Mouse (Mus musculus): ENCODE results near the gene Nploc4. TPM values are rescaled to one million over a fixed set of nuclear protein-coding genes. Genes with fewer than 3 reads are reported as not detected.

The Nploc4 gene
- total RNA-seq (2014; rRNA removed; ENCODE audit: low replicate concordance) = 59.0 and 66.0 TPM in 2 replicates
- polyA plus RNA-seq (2015; fragmentation: Nextera tagmentation; extraction: Ambion mirVana) = 17.6 and 20.5 TPM in 2 replicates

DNA sequence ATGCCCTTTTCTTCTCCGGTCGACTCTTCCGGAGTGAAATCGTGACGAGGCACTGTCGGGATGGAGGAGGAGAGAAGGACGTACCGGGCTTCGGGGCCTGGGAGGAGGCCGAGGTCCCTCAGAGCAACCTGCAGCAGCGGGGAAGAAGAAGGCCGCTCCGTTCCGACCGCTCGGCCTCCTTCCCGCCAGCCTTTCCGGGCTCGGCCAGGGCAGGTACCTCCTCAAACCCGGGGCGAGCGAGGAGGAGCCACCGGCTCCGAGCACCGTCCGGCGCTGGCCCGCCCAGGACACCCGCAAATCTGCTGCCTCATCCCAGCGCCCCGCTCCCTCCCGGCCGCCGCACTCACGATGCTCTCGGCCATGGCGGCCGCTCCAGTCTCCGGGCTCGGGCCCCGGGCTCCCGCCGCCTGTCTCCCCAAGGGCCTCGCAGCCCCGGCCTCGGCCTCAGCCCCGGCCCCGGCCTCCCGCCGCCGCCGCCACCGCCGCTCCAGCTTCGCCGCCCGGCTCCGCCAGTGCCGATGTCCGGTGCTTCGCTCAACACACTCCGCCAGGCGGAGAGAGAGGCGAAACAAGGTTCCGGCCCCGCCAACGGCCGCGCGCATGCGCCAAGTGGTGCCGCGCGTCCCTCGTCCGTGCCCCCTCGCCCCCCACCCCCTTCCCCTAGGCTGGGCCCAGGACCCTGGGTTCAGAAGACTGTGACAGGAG is at the start of gene Nploc4:
TSS of gene Nploc4 (minus strand) at position 557 of the 705 bp plus-strand sequence.
- no peaks in the 10 kb centered on the region for H3K27me3 ChIP-seq (ENCODE audit: control insufficient read depth, insufficient read depth, low read length)
- no peaks in the 10 kb centered on the region for H3K9me3 ChIP-seq (replicated peaks; ENCODE audit: control insufficient read depth, low read length)
- H3K9ac ChIP-seq (replicated peaks; ENCODE audit: low read depth, low read length) = peak within 1 kb of the TSS; percentile 90
- under 1% methylated on average over 49 of the region's 77 CpGs for WGBS
- peak within 1 kb of the TSS; percentile 76 for H3K4me3 ChIP-seq (ENCODE audit: low read depth, low read length)
- ATAC-seq (ENCODE audit: insufficient read depth, low read depth) (peak; percentile 84), DNase-seq (ENCODE audit: low spot score) (peak; percentile 72)
- peaks cover 27% of the 10 kb centered on the region for H3K36me3 ChIP-seq (replicated peaks; ENCODE audit: control insufficient read depth, insufficient read depth, low read length)
- H3K27ac ChIP-seq (ENCODE audit: low read depth) = peak within 1 kb of the TSS; percentile 60
- TF ChIP-seq EP300 (IDR thresholded peaks at IDR 0.05; ENCODE audit: low read depth) (no peak), CTCF (IDR thresholded peaks at IDR 0.05; ENCODE audit: low read depth) (peak; percentile 5; the same call in 1 of the 2 replicates)
- peaks cover 12% of the 10 kb centered on the region for H3K4me1 ChIP-seq (ENCODE audit: control insufficient read depth, insufficient read depth)
- peak within 1 kb of the TSS; percentile 93 for H3K4me2 ChIP-seq (ENCODE audit: low read depth, low read length)

DNA sequence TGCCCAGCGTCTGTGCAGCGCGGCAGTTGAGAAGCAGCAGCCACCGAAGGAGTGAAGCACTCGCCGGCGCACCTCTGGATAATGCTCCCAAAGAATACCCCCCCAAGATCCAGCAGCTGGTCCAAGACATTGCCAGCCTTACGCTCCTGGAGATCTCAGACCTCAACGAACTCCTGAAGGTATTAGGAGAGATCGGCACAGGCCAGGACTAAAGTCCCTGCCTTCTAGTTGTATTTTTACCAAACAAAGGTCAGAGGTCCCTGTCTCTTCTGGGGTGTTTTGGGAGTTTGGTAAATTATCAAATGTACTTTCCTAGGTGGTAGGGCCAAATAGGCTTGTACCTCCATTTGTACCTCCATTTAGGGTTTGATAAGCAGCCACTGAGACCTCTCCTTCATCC is 47.7 kb upstream of the Nploc4 start:
- peak overlapping the region; percentile 97 for H3K4me3 ChIP-seq (ENCODE audit: low read depth, low read length)
- H3K36me3 ChIP-seq (replicated peaks; ENCODE audit: control insufficient read depth, insufficient read depth, low read length) = peaks cover 61% of the 10 kb centered on the region
- 6% methylated on average over 10 of the region's 10 CpGs for whole genome bisulfite sequencing
- H3K27me3 ChIP-seq (ENCODE audit: control insufficient read depth, insufficient read depth, low read length) = no peaks in the 10 kb centered on the region
- no peaks in the 10 kb centered on the region for H3K9me3 ChIP-seq (replicated peaks; ENCODE audit: control insufficient read depth, low read length)
- H3K4me1 ChIP-seq (ENCODE audit: control insufficient read depth, insufficient read depth) = peaks cover 12% of the 10 kb centered on the region
- H3K9ac ChIP-seq (replicated peaks; ENCODE audit: low read depth, low read length) = peak overlapping the region; percentile 91
- TF ChIP-seq CTCF (IDR thresholded peaks at IDR 0.05; ENCODE audit: low read depth) (no peak), EP300 (IDR thresholded peaks at IDR 0.05; ENCODE audit: low read depth) (no peak)
- H3K27ac ChIP-seq (ENCODE audit: low read depth) = peak overlapping the region; percentile 81
- no peak for DNase-seq (ENCODE audit: low spot score)
- no peak for ATAC-seq (ENCODE audit: insufficient read depth, low read depth)
- H3K4me2 ChIP-seq (ENCODE audit: low read depth, low read length) = peak overlapping the region; percentile 84

- H3K27me3 ChIP-seq (ENCODE audit: control insufficient read depth, insufficient read depth, low read length) = no peaks in the 10 kb centered on the region
- peaks cover 12% of the 10 kb centered on the region for H3K4me1 ChIP-seq (ENCODE audit: control insufficient read depth, insufficient read depth)
- DNase-seq (ENCODE audit: low spot score) (peak; percentile 96), ATAC-seq (ENCODE audit: insufficient read depth, low read depth) (peak; percentile 95)
- WGBS = under 1% methylated on average over 60 of the region's 60 CpGs
- peak within 1 kb of the TSS; percentile 97 for H3K4me3 ChIP-seq (ENCODE audit: low read depth, low read length)
- H3K9me3 ChIP-seq (replicated peaks; ENCODE audit: control insufficient read depth, low read length) = no peaks in the 10 kb centered on the region
- H3K9ac ChIP-seq (replicated peaks; ENCODE audit: low read depth, low read length) = peak within 1 kb of the TSS; percentile 91
- 0 out of 2 replicates have a peak, but pooled peaks have one; percentile 0 for TF ChIP-seq CTCF (IDR thresholded peaks at IDR 0.05; ENCODE audit: low read depth)
- TF ChIP-seq EP300 (IDR thresholded peaks at IDR 0.05; ENCODE audit: low read depth) = peak; percentile 88
- H3K36me3 ChIP-seq (replicated peaks; ENCODE audit: control insufficient read depth, insufficient read depth, low read length) = peaks cover 70% of the 10 kb centered on the region
- H3K4me2 ChIP-seq (ENCODE audit: low read depth, low read length) = peak within 1 kb of the TSS; percentile 84
- H3K27ac ChIP-seq (ENCODE audit: low read depth) = peak within 1 kb of the TSS; percentile 81
Measured at GRCm38 (mm10) chr11:120484265-120484981, 46.9 kb upstream of the Nploc4 start, which contains the start of gene Mrpl12. TSS of gene Mrpl12 (plus strand) at chr11:120484613.

DNA sequence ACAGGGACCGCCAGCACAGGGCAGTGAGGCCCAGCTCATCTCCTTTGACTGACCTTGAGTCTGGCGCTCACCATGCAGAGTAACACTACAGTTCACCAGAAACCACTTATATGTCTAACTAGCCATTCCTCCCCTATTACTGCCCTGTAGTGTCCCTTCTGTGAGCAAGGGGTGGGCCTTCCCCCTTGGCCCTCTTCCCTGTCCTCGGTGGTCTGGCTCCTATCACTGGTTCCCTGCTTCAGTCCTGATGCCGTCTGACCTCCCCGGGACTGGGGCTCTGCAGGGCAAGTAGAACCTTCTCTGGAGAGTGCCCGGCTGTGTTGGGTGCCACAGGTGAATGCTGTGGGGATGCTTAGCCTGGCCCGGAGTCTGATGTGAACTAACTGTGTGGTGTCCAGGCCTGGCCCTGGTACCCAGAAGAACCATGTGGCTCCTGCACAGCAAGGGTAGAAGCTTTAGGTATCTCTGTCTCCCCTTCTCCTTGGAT is 46.0 kb upstream of the Nploc4 start:
- no peak for ATAC-seq (ENCODE audit: insufficient read depth, low read depth)
- H3K4me3 ChIP-seq (ENCODE audit: low read depth, low read length) = no peak overlapping the region
- peaks cover 72% of the 10 kb centered on the region for H3K36me3 ChIP-seq (replicated peaks; ENCODE audit: control insufficient read depth, insufficient read depth, low read length)
- WGBS = 73% methylated on average over 7 of the region's 7 CpGs
- DNase-seq (ENCODE audit: low spot score) = no peak
- H3K4me1 ChIP-seq (ENCODE audit: control insufficient read depth, insufficient read depth) = peaks cover 12% of the 10 kb centered on the region
- no peak overlapping the region for H3K9ac ChIP-seq (replicated peaks; ENCODE audit: low read depth, low read length)
- no peak for TF ChIP-seq EP300 (IDR thresholded peaks at IDR 0.05; ENCODE audit: low read depth)
- TF ChIP-seq CTCF (IDR thresholded peaks at IDR 0.05; ENCODE audit: low read depth) = no peak
- H3K4me2 ChIP-seq (ENCODE audit: low read depth, low read length) = no peak overlapping the region; the same call in 1 of the 2 replicates
- H3K27me3 ChIP-seq (ENCODE audit: control insufficient read depth, insufficient read depth, low read length) = no peaks in the 10 kb centered on the region
- peak overlapping the region; percentile 69; the same call in 1 of the 2 replicates for H3K27ac ChIP-seq (ENCODE audit: low read depth)
- H3K9me3 ChIP-seq (replicated peaks; ENCODE audit: control insufficient read depth, low read length) = no peaks in the 10 kb centered on the region

DNA sequence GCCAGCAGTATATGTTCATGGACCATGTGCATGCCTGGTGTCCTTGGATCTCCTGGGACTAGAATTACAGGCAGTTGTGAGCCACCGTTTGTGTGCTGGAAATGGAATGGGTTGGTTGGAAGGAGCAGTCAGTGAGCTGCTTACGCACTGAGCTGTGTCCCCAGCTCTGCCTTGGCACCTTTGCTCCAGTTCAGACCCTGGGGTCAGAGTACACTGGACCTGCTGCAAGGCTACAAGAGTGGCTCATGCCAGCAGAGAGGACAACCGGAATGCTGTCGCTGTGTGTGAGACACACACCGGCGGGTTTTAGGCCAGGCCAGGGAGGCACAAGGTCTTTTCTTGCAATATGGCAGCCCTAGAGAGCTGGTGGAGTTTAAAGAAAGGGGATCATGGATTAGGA is 34.5 kb upstream of the Nploc4 start:
- Histone ChIP-seq H3K9me3 (replicated peaks; ENCODE audit: control insufficient read depth, low read length) (no peaks in the 10 kb centered on the region), H3K4me3 (ENCODE audit: low read depth, low read length) (no peak overlapping the region), H3K27me3 (ENCODE audit: control insufficient read depth, insufficient read depth, low read length) (no peaks in the 10 kb centered on the region), H3K4me1 (ENCODE audit: control insufficient read depth, insufficient read depth) (peaks cover 10% of the 10 kb centered on the region), H3K27ac (ENCODE audit: low read depth) (no peak overlapping the region), H3K36me3 (replicated peaks; ENCODE audit: control insufficient read depth, insufficient read depth, low read length) (peaks cover 76% of the 10 kb centered on the region), H3K9ac (replicated peaks; ENCODE audit: low read depth, low read length) (no peak overlapping the region), H3K4me2 (ENCODE audit: low read depth, low read length) (no peak overlapping the region)
- ATAC-seq (ENCODE audit: insufficient read depth, low read depth) = no peak
- TF ChIP-seq EP300 (IDR thresholded peaks at IDR 0.05; ENCODE audit: low read depth) = no peak
- no peak for TF ChIP-seq CTCF (IDR thresholded peaks at IDR 0.05; ENCODE audit: low read depth)
- DNase-seq (ENCODE audit: low spot score) = no peak
- WGBS = 96% methylated on average over 6 of the region's 6 CpGs
